Mouse (Mus musculus): ENCODE measurements at regions not wholly inside any gene's neighbourhood (a gene's known extent, or its start where the extent isn't known, plus 50 kb on each side); places are given as distances from the start of the nearest gene placed in this dataset.
"Not testable (repeated sequence)": the region's sequence is repeated elsewhere in the genome, so short reads cannot be mapped to it uniquely, and the experiment has no call there.

DNA sequence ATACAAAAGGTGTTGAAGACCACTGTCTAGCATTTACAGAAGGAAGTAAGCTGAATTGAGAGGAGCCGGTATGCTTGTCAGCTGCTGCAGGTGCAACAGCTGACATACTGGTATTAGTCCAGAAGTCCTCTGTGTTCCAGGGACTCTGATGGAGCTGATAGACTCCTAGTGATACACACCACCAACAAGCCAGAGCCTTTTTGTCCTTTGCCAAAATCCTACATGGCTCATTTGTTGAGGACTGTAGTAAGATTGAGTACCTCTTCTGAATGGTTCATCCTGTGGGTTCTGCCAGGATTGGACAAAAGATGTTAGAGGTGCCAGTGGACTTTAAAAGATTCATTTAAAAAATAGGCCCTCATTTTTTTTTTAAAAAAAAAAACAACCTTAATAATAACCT, 129.4 kb upstream of the Tmem185a start:
- no peak for DNase-seq (ENCODE audit: low spot score in 2 of 2)

DNA sequence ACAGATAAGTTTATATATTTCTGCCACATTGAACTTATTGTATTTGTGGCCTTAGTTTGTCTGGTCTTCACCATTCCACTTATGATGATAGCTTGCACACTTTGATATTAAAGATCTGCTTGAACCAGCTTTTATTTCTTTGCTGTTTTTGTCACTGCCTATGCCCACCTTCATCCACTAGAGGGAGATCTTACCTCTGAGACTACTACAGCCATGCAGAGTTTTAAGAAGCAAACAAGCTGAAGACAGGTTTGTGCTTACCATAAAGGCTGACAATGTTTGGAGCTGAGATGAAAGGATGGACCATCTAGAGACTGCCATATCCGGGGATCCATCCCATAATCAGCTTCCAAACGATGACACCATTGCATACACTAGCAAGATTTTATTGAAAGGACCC, 105.4 kb upstream of the Tmem185a start:
- DNase-seq (ENCODE audit: low spot score in 2 of 2): peak; percentile 49 to 56

DNA sequence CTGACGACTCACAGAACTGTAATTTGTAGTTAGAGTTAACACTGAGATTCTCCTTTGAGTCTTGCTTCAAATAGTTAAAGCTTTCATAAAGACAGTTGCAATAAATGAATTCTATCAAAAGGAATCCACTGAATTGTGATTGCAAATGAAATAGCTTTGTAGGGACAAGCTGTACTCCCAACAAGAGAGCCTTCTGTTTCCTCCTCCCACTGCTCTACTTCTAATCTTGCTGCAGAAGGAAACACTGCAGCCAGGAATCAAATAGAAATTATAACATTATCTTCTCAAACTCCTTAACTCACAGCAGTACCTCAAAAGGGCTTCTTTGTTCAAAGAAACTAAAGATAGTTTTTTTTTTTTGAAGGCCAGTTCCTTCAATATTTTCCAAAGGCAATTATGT, 103.2 kb upstream of the Tmem185a start:
- no peak for DNase-seq (ENCODE audit: low spot score in 2 of 2)

DNA sequence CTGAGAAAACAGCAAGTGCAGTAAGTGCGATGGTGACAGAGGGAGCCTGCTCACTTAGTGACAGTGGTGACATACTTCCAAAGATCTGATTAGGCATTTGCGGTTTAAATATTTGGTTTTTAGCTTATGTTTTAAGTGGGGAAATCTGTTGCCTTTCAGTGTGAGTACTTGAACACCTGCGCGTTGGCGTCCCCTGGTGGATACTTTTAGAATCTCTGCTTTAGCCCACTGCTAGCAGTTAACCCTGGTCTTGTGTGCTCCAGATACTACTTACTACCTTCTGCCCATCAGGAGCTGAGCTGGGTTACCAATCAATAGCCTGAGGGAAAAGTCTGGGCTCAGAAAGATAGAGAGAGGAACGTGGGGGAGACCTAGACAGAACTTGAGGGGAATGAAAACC, 97.3 kb upstream of the Tmem185a start:
- not testable (repeated sequence) for DNase-seq (ENCODE audit: low spot score in 2 of 2)

DNA sequence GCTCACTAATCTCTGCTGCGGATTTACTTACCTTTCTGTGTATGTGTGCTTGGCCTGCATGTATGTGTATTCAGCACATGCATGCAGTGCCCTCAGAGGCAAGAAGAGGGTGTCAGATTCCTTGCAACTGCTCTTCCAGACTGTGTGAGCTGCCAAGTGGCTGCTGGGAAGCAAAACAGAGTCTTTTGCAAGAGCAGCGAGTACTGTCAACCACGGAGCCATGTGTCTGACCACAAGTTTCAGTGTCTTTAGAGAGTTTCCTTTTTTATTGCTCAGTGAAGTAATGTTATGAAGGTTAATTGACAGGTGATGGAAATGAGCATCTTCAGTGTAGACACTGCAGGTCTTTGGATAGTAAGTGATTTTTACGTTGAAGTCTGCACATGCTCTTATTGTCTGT, 93.6 kb upstream of the Tmem185a start:
- not testable (repeated sequence) for DNase-seq (ENCODE audit: low spot score in 2 of 2)

DNA sequence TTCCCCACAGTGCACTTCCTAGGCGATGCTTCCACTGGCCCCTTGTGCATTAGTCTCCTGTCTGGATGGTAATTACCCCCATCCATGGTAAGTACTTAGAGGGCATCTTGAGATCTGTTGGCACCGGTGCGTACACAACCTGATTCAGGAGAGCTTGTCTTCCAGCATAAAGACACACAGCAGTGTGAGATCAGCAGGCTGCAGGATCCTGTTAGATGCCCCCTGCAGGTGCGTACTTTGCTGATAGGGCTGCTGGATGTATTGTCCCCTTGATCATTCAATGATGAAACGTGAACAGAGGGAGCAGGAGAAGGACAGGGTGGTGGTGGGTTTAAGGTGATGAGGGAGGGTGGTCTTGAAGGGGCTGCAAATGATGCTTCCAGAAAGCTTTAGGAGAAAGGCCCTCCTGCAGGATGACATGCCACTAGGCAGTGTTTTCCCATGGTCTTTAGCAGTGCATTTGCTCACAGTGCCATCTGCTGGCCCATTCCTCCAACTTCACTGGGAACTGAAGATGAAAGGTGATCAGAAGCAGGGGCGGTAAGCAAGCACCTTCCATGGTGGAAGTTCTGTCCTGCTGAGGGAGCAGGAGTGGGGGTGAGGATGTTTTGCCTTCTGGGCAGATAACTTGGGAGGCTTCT, 92.5 kb upstream of the Tmem185a start:
- not testable (repeated sequence) for DNase-seq (ENCODE audit: low spot score in 2 of 2)
